Mouse (Mus musculus) cerebellum, postnatal 25 days (tissue): Measurements from ENCODE around the gene Synpr.
A peak's percentile ranks its signal among the peaks of the same experiment; 100 is the strongest.

ENCODE experiments used
- DNase-seq, 2 experiments: peaks; one replicate each; pipeline ENCODE4 v3.0.0; 2021; ENCODE audit warnings: mixed read lengths in 2 of 2

Gene Synpr

DNA sequence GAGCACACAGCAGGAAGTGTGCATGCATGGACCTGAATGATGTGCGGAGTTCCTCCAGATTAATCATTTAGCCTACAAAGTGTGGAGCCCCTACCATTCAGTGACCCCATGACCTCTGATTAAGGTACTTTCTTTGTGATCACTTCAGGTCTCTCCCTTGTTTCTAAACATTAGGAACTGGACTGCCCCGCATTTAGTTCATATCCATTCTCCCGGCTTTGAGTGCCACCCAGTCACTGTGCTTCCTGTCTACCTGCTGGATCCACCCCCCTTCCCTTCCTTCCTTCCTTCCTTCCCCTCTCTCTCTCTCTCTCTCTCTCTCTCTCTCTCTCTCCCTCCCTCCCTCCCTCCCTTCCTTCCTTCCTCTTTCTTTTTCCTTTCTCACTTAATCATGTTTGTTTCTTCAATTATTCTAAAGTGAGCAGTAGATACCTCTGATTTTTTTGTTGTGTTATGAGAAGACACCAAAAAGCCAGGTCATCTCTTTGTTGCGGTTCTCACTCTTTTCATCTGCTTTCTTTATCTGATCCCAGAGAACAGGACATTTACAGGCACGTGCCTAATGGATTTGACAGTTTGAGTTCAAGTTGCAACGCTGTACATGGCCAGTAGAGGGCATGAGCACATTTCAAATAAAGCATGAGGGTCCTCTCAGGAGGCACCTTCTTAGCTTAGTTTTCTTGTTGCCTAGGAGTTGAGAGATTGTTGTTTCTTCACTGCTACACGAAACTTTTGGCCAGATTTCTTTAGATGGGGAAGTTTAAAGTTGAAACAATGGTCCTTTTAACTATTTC lies 71.2 kb downstream of the Synpr start:
- peak; percentile 67 to 82 for DNase-seq

DNA sequence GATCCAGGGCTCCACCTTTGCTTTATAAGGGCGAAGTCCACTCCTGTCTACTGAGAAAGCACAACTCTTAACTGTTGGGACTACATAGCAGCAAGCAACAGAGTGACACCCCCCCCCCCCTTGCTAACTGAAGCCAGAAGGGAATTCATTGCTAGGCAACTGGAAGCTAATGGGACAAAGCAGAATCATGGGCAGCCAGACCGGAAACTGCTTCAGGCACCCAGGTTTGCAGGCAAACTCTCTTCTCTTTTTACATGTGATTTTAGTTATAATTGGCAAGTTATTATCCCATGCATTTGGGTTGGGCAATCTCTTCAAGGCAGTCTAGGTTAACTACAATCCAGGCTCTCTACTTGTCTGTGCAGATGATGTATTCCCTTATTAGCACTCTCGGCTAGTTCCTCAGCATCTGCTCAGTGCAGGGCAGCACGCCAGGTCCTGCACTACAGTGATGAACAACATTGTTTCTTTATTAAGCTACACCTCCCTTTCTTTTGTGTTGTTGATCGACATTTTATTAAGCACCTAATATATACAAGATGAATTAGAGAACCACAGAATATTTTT lies 72.6 kb downstream of the Synpr start:
- DNase-seq: peak in 1 of 2 experiments; percentile 45

DNA sequence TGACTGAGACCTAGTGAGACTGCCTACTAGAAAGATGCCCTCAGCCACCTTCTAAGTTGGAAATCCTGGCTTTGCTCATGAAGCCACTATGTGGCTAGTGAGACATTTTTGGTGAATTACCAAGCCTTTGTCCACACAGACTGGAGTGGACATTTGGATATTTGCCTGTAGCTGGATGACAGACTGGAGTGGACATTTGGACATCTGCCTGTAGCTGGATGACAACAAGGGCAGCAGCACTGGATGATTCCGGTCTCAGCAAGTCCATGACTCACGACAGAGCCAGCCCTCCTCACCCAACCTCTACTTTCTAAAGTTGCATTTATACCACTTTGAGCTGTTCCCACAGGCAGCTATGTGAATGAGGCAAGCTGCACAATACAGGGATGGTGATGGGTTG lies 73.5 kb downstream of the Synpr start:
- DNase-seq: peak; percentile 24 to 25

DNA sequence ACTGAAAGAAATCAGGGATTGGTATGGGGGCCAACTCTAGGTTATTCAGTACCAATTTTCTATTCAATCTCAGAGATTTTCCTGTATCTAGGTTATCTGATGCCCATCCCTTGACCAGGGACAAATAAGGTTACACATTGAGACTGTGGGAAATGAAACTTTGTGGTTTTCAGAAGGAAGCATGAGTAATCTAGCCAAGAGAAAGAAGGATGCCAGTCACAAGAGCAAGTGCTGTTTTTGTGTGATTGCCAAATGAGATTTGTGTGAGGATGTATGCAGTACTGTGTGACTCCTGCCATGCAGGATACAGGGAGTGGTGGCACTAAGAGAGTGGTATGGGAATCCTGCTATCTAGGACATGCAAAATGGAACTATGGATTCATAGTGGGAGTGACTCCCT lies 76.6 kb downstream of the Synpr start:
- no peak for DNase-seq

DNA sequence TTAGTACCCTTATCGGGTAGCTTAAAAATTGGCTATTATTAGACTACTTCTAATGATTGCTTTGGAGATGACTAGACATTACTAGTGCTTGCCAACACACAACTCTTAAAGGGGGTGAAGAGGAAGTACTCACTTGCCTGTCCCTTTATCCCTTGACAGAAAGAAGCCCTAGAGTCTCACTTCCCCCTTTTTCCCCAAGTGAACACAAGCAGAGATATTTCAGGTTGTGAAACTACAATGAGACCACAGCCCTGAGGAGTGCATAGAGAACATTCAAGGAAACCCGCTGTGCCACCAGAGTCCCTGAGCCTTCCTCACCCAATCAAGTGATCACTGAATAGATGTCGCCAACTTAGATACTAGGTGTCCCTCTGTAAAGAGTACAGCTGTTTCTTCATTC lies 77.1 kb downstream of the Synpr start:
- no peak for DNase-seq

DNA sequence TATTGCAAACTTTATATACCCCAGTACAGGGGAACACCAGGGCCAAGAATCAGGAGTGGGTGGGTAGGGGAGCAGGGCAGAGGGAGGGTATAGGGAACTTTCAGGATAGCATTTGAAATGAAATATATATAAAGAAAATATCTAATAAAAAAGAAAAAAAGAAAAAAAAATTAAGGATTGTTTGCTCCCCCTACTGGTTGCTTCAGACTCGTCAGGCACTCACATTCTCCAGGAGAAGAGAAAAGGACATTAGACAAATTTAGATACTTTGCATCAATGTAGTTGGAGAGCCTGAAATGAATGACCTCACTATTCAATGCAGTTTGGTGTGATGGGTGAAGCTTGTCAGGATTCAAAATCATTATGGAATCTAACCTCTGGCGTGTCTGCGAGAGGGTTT lies 83.7 kb downstream of the Synpr start:
- DNase-seq: no peak

DNA sequence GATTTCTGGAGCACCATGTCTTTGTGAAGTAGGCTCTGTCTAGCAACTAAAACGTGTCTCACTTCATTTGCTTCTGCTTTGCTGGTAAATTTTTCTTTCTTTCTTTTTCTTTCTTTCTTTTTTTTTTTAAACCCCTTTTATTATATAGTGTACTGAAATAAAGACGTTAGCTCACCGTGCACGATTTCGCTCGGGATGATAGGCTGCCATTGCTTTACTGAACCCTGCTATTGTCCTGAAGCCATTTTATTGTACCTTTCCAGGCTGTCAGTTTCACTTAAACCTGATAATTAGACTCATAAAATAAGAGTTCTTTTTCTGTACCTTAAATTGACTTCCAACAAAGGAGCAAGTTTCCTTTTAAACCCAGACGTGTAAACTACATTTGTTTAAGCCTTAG lies 104.5 kb downstream of the Synpr start:
- no peak for DNase-seq

DNA sequence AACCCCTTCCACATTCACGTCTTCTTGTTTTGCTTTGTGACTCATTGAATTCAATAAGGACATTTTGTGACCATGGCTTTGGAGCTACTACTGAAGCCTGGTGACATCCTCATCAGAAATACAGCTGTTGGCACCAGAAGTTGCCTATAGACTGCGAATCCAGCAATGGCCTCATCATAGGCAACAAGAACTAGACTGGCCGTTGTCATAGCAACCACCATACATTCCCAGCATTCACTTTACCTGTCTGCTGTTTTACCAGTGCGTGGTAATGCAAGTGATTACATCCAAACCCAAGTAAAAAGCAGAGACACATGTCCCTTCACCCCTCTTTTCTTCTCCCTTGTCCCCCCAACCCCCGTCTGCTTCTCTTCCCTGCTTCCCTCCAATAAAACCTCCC lies 105.4 kb downstream of the Synpr start:
- DNase-seq: no peak

DNA sequence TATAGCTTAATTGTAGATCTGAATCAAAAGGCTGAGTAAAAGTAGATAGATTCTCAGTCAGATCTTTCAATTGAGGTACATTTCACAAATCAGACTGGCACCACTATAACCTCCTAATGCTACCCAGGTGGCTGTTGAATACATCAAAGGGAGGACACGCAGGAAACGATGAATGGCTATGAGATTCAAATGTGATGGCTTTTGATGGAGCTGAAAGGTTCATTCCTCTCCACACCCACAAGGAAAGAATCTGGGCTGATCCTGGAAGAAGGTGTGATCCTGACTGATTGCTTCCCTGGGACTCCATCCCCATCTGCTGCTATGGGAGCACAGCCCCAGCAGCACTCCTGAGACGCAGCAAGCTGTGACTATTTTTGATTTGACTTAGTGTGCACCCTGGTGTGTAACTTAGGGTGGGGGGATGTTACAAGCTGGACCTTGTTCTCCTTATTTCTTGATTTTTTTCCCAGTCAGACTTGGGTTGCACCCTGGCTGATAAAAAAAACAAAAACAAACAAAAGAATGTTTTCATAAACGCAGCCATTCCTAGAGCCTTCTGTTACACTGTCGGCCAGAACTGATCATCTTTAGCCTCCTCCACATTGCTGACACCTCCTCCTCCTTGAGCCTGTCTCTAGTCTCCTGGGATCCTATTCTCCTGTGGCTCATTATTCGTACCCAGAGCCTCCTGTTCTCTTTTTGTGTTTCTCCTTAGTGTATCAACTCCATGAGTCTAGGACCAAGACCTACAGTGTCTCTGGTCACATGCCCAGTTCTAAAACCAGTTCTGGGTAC lies 114.8 kb downstream of the Synpr start:
- peak; percentile 12 to 19 for DNase-seq

DNA sequence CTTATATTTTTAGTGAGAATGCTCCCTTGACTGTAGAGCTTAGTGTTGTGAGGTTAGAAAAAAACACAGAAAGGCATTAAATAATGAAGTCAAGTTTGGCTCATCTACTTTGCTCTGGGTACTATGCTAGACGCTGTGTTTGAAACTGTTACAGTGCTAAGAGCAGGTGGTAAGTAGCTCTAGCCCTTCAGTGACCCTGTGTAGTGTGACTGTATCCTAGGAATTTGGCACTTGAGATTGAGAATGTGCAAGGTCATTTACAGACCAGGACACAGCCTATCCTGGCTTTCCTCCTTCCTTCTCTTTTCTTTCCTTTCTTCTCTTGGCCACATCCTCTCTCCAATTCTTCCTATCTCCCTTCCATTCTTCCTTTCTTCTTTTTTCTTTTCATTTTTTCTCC lies 127.1 kb downstream of the Synpr start:
- no peak for DNase-seq

DNA sequence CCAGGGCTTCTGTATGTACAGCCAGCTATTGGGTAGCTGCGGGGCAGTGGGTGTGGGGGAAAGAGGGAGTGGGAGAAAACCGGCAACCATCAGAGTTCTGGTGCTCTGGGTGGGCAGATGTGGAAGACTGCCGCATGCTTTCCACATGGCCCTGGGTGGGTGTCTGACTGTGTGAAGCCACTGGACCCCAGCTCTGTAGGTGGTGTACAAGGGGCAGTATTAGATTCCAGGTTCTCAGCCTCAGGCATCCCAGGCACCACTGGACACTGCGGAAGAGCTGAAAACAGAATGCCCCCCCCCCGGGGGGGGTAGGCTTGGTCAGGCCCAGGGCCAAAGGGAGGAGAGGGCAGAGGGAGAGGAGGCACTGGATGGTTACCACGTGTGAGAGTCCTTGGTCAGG lies 156.1 kb downstream of the Synpr start:
- no peak for DNase-seq

DNA sequence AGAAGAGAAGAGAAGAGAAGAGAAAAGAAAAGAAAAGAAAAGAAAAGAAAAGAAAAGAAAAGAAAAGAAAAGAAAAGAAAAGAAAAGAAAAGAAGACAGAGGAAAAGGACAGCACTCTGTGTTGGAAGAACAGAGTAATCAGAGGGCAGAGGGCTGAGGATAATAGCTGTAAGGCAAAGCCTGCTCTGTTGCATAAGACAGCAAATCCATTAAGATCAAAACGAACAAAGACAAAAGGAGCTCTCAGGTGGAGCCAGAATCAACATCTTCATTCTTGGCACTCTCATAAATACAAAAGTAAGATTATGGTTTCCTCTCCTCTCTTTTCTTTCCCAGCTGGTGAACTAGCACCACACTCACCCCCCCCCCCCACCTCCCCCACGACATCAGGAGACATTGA lies 160.3 kb downstream of the Synpr start:
- no peak for DNase-seq

DNA sequence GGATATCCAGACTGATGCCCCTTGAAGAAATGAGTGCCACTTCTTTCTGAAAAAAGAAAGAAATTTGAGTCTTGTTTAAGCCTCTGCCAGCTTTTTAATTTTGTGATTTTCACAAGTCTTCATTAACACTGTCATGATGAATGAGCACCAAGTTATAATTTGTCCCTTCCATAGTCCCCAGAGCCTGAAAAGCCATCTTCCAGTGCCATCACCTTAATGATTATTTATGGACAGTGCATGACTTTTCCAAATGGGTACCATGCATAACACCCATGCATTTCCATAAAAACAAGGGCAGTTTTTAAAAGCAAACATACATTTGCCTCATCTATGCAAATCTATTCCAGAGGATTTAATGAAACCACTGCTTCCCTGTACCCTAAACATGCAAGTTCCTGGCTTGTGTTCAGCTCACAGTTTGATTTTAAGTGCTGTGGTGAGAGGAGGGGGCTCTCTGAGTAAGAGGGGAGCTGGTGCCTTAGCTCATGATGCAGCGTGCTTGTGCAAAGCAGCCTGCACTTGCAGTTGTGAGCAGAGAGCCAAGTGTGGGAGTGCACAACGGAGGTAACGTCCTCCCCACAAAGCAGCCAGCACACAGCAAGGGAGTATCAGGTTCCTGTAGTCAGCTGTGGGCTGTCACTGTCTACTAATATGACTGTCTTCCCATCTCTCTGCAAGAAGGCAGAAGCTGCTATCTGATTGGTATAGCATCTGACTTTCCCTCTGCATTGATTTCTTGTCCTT lies 169.1 kb downstream of the Synpr start:
- DNase-seq: peak in 1 of 2 experiments; percentile 13

DNA sequence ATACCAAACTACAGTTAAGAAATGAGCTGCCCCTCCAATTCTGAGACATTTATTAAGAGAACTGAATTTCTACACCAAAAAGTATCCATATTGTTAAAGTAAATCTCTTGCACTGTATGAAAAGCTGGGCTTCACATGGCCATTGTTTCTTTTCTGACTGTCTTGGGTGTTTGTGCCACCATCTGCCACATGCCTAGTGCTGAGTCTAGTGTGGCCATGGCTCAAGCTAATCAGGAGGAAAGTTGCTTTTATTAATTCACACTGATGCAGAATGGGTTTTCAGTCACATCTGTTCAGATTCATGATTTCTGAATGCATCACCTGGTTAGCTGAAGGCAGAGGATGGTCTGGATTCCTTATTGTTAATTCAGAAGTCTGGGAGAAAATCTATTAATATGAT lies 170.4 kb downstream of the Synpr start:
- no peak for DNase-seq

DNA sequence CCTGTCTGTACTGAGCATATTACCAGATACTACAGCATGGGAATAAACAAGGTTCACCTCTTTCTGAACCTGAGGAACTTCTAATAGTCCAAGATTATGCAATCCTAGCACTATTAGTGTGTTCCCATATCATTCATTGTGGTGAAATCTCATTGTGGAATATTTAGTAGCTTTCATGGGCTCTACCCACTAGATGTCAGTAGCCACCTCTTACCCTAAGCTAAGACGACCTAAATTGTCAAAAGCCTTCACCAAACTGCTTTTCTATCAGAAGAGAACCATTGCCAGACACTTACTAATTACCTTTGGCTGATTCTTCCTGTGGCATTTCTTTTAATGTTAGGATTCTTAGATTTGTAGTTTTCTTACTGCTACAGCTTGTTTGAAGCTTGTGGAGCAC lies 174.8 kb downstream of the Synpr start:
- no peak for DNase-seq

DNA sequence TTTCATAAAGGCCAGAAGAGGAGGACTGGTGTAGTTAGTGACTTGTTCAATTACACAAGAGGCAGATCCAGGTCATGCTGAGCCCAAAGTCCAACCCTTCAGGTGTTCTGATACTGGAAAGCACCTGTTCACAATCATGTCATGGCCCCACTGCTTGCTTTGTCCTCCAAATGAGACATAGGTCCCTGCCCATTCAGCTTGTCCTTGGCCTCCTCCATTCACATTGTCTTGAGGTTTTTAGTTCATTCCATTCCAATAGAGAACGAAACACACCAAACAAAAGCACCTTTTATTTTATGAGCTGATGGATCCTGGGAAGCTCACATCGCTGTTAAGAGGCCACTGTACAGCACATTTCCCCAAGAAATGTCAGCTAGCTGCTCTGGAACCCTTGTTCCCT lies 184.6 kb downstream of the Synpr start:
- no peak for DNase-seq

DNA sequence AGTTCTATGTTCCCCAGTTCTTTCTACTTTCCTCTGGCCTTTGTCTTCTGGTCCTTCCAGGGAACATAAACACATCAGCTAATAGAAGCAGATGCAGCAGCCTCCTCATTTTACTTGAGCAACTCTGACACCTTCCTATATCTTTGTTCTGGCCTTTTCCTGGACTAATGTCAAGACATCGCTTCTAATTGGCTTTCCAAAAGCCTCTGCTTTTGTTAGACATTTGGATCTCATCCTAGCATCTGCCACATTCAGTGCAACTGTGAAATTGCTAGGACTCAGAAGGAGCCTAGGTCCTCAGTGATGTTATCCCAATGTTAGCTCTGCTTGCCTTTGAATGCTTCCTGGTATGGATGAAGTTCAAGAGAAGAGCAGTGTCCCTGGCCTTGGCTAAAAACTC lies 193.2 kb downstream of the Synpr start:
- DNase-seq: no peak

DNA sequence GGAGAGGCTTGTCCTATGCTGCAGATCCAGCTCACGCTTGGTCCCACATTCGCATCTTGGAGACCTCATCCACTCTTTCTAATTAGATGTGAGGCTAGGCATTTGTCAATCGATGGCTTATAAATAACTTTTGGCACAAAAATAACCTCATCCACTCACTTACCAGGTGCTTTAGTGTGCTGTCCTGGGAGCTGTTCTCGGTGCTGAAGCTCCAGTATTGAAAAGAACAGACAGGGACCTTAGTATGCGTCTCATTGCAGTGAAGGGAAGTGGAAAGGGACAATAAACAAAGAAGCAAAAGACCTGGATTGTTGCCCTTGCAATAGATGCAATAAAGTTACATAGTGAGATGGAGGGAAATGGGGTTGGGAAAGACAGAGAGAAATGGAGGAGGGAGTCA lies 220.8 kb downstream of the Synpr start:
- DNase-seq: no peak

DNA sequence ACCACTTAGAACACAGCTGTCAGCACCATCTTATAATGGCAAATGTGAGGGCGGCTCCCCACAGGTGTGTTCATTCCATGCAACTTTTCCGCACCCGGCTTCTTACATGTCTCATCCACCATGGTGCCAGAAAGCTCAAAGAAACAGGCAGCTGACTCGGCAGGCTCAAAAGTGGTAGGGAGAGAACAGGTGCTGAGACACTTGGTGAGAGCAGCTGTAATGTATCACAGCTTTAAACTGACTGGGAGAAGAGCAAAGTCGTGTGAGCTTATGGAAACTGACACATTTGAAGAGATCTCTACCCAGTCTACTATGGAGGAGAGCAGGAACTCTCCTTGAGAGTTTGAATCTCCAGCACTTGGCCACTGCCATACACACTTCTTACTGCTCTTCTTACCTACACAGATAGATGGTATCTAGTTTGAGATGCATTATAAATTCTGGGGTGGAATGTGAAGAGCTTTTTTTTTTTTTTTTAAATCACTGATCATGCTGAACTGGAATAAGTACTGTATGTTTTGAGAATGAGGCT lies 234.1 kb downstream of the Synpr start:
- DNase-seq: no peak

DNA sequence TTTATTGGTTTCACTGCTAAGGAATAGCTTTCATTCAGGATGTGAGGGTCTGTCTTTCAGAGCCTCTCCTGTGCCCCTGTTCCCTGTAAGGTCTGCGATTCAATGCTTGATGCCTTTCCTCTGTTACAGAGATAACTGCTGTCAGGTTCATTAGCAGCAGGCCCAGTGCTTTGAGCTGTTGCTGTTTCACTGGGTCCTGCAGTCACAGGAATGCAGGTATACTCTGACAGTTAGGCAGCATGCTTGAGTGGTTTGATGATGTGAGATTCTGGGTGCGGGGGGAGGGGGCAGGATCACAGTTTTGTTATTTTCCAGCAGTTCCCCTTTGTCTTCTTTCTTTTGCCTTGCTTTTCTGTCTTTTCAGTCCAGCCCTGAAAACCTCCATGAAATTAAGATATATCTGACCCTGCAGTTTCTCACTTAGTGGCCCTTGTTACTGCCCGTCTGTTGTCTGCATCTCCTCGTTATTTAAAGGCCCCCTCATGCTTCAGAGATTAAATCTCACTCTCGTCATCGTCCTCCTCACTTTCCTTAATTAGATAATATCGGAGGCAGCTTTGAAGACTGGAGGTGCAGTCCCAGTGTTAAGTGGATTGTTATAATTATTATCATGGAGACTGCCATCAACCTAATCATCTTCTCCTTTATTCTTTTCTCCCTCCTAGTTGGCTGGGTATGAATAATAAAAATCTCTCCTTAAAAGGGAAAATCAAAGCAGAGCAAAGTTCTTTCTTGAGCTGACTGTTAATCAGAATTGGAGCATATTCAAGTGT lies 234.8 kb downstream of the Synpr start:
- DNase-seq: no peak

DNA sequence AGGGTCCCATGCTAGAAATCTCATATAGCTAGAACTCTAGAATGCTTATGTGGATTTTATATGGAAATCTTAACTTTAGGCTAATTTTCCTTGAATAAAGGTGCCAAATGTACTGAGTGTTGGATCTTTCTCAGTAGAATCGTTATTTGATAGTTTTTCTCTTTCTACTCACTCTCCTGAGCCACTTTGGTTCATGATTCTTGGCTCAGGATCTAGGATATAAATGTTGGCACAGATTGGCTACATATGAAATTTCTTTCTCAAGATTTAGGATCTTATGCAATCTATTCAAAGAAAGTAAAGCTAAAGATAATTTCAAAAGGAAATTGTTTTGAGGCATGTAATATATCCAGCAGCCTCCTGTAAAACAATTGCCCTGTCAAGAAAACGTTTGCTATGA lies 263.2 kb downstream of the Synpr start:
- DNase-seq: no peak

DNA sequence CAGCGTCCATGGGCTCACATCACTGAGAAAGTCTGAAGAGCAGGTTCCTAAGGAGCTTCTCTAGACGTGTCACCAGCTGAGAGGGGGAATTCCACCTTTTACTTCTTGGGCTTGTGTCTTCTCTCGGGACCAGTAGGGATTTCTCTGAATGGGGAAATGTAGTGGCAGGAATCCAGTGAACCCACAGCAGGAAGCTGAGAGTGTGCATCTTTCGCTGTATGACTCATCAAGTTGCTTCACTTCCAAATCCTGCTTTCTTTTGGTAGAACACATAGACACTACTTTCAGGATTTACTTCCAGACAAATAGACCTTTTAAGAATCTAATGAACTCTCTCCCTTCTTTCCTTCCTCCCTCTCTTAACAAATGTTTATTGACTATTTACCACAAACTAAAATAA lies 266.6 kb downstream of the Synpr start:
- DNase-seq: peak; percentile 27 to 49
